Mouse (Mus musculus) heart, embryonic 11.5 days (tissue): Measurements from ENCODE around the gene Thra. TPM values are rescaled to one million over a fixed set of nuclear protein-coding genes. Genes with fewer than 3 reads are reported as not detected.

Experiments used
- ATAC-seq: fragments of 200-750 bp; cut with Nextera tagmentation; replicated peaks from 2 replicates; pipeline ENCODE4 v1.8.0; 2017; ENCODE audit warnings: moderate library complexity; ENCODE audit not compliant: insufficient number of reproducible peaks, low FRiP score, low TSS enrichment
- H3K27ac ChIP-seq: fragments of 300-500 bp; sonication (generic); 2 replicates; pipeline ENCODE4 v1.5.1; 2014; ENCODE audit warnings: mild to moderate bottlenecking, low read depth, low read length
- H3K27me3 ChIP-seq: fragments of 300-500 bp; sonication (generic); 2 replicates; pipeline ENCODE4 v1.6.1; 2014; ENCODE audit warnings: mild to moderate bottlenecking, low read length, mixed read lengths; ENCODE audit not compliant: control insufficient read depth, insufficient read depth
- H3K36me3 ChIP-seq: fragments of 300-500 bp; sonication (generic); 2 replicates; pipeline ENCODE4 v1.6.1; 2014; ENCODE audit warnings: mild to moderate bottlenecking, low read length, moderate library complexity, mixed read lengths; ENCODE audit not compliant: control insufficient read depth, insufficient read depth
- H3K4me1 ChIP-seq: fragments of 300-500 bp; sonication (generic); 2 replicates; pipeline ENCODE4 v1.6.1; 2014; ENCODE audit warnings: low read length; ENCODE audit not compliant: control insufficient read depth, insufficient read depth
- H3K4me2 ChIP-seq: fragments of 300-500 bp; sonication (generic); 2 replicates; pipeline ENCODE4 v1.6.1; 2014; ENCODE audit warnings: mild to moderate bottlenecking, moderate library complexity
- H3K4me3 ChIP-seq: fragments of 300-500 bp; sonication (generic); 2 replicates; pipeline ENCODE4 v1.5.1; 2014; ENCODE audit warnings: low read depth, low read length
- H3K9ac ChIP-seq: fragments of 300-500 bp; sonication (generic); 2 replicates; pipeline ENCODE4 v1.6.1; 2014; ENCODE audit warnings: mild to moderate bottlenecking, low read depth, low read length, moderate library complexity
- H3K9me3 ChIP-seq: fragments of 300-500 bp; sonication (generic); replicated peaks from 2 replicates; pipeline ENCODE4 v1.6.1; 2016; ENCODE audit warnings: low read length; ENCODE audit not compliant: control insufficient read depth
- WGBS: fragments of 180-500 bp; shearing (Covaris S2); extraction: QIAGEN DNeasy Blood & Tissue Kit; methylation state at CpG from one replicate; pipeline ENCODE4 v1.1.7; 2014; ENCODE audit not compliant: insufficient replicate concordance; 5-methylcytosine and 5-hydroxymethylcytosine counted together
- polyA plus RNA-seq: library from polyadenylated mRNA; unstranded; fragments of >200 nt; fragmentation: Nextera tagmentation; extraction: Ambion mirVana; gene quantifications from 2 replicates; pipeline ENCODE4 v1.2.1, GENCODE M21; 2014

The Thra gene
- polyA plus RNA-seq, 1 experiment from 2014 or later: 35.7 TPM

DNA sequence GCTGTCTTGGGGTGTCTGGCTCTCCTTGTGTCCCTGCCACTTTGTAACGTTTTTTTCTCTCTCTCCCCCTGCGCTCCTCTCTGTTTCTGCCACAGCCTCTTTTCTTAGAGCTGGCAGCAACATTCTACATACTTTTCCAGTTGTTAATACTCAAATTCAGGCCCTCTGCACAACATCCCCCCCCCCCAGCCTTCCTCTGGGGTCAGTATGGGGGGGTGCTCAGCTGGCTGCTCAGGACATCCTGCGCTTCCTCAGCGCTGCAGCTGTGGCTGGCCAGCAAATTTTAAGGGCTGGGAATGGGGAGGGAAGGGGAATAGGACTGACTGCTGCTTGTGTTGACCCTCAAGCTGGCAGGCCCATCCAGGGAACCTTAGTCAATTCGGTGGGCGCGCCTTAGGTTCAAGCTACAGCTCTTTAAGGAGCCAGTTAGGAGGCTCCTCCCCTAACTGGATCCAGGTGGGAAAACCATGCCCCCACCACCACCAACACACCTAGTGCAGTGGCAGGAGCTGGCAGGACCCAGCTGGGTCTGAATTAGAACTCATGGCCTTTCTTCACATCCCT, 4.1 kb downstream of the Thra start:
- H3K9me3 ChIP-seq: no peaks in the 10 kb centered on the region
- H3K36me3 ChIP-seq: no peaks in the 10 kb centered on the region
- H3K4me1 ChIP-seq: peaks cover 80% of the 10 kb centered on the region
- peak overlapping the region; percentile 44 for H3K9ac ChIP-seq
- H3K27me3 ChIP-seq: no peaks in the 10 kb centered on the region
- peak overlapping the region; percentile 81 for H3K4me2 ChIP-seq
- 36% methylated on average over 7 of the region's 7 CpGs for WGBS
- H3K4me3 ChIP-seq: peak overlapping the region; percentile 89
- no peak for ATAC-seq
- peak overlapping the region; percentile 93 for H3K27ac ChIP-seq

- Histone ChIP-seq H3K36me3 (no peaks in the 10 kb centered on the region), H3K4me3 (no peak overlapping the region), H3K9ac (0 out of 2 replicates have a peak overlapping the region, but pooled peaks have one; percentile 8), H3K4me1 (peaks cover 86% of the 10 kb centered on the region), H3K27ac (0 out of 2 replicates have a peak overlapping the region, but pooled peaks have one; percentile 18), H3K4me2 (peak overlapping the region; percentile 56), H3K9me3 (no peaks in the 10 kb centered on the region), H3K27me3 (no peaks in the 10 kb centered on the region)
- 41% methylated on average over 12 of the region's 12 CpGs for WGBS
- ATAC-seq: no peak
These were observed 5.8 kb downstream of the Thra start for GRCm38 (mm10) chr11:98745932-98746853.

GRCm38 (mm10) chr11:98746855-98747693, 6.6 kb downstream of the Thra start:
- Histone ChIP-seq H3K9me3 (no peaks in the 10 kb centered on the region), H3K4me2 (peak overlapping the region; percentile 56), H3K36me3 (no peaks in the 10 kb centered on the region), H3K4me1 (peaks cover 93% of the 10 kb centered on the region), H3K9ac (no peak overlapping the region; the same call in 1 of the 2 replicates), H3K4me3 (peak overlapping the region; percentile 13), H3K27ac (peak overlapping the region; percentile 18), H3K27me3 (no peaks in the 10 kb centered on the region)
- 5% methylated on average over 19 of the region's 19 CpGs for WGBS
- peak; percentile 64 for ATAC-seq

GRCm38 (mm10) chr11:98747804-98748505, 7.5 kb downstream of the Thra start:
- H3K27me3 ChIP-seq: no peaks in the 10 kb centered on the region
- peaks cover 97% of the 10 kb centered on the region for H3K4me1 ChIP-seq
- peak overlapping the region; percentile 73 for H3K27ac ChIP-seq
- H3K9me3 ChIP-seq: no peaks in the 10 kb centered on the region
- WGBS: 37% methylated on average over 6 of the region's 6 CpGs
- ATAC-seq: no peak
- 0 out of 2 replicates have a peak overlapping the region, but pooled peaks have one; percentile 11 for H3K4me3 ChIP-seq
- no peaks in the 10 kb centered on the region for H3K36me3 ChIP-seq
- peak overlapping the region; percentile 43; the same call in 1 of the 2 replicates for H3K9ac ChIP-seq
- H3K4me2 ChIP-seq: peak overlapping the region; percentile 50

DNA sequence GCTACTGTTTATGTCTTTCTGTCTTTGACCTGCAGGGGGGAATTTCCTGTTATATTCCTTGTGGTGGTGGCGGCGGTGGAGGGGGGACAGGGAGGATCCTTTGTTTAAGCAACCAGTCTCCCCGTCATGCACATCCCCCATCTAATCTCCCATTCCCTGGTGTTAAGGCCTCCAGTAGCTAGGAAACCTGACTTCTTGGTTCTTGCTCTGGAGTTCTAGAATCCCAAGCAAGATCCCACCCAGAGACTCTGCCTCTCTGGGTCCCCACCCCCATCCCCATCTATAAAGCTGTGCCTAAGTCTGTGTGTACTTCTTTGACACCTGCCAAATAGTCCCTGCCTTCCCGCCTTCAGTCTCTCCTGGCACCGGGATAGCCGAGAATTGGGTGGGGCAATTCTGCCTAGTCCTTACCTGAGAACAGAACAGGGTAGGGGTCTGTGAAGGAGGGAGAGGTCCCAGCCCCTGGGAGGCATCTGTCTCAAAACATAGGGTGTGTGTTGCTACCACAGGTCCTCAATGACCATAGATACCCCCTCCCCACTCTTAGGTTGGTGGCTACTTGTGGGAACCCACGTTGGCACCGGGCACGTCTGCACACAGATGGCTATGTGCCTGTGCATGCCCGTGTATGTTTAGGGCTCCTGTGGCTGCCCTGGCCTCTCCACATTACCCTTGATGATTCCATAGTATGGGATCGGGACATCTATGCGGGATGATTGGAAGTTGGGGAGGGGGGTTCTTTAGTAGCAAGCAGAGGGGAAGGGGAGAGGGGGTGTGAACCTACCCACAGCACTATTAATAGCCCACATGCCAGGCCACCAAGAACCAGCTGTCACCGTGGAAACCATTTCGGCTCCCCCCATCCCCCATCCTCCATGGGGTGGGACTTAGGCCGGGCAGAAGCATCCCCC, 8.3 kb downstream of the Thra start:
- peak overlapping the region; percentile 73 for H3K27ac ChIP-seq
- no peaks in the 10 kb centered on the region for H3K36me3 ChIP-seq
- peak overlapping the region; percentile 41 for H3K4me2 ChIP-seq
- 26% methylated on average over 15 of the region's 15 CpGs for WGBS
- H3K27me3 ChIP-seq: no peaks in the 10 kb centered on the region
- ATAC-seq: no peak
- peaks cover 96% of the 10 kb centered on the region for H3K4me1 ChIP-seq
- H3K9ac ChIP-seq: peak overlapping the region; percentile 43; the same call in 1 of the 2 replicates
- H3K4me3 ChIP-seq: 0 out of 2 replicates have a peak overlapping the region, but pooled peaks have one; percentile 11
- H3K9me3 ChIP-seq: no peaks in the 10 kb centered on the region

GRCm38 (mm10) chr11:98749716-98750115, 9.3 kb downstream of the Thra start:
- Histone ChIP-seq H3K36me3 (no peaks in the 10 kb centered on the region), H3K4me1 (peaks cover 96% of the 10 kb centered on the region), H3K9ac (peak overlapping the region; percentile 58; the same call in 1 of the 2 replicates), H3K4me2 (peak overlapping the region; percentile 41; the same call in 1 of the 2 replicates), H3K9me3 (no peaks in the 10 kb centered on the region), H3K27ac (peak overlapping the region; percentile 87), H3K4me3 (no peak overlapping the region), H3K27me3 (no peaks in the 10 kb centered on the region)
- 38% methylated on average over 5 of the region's 5 CpGs for WGBS
- no peak for ATAC-seq

DNA sequence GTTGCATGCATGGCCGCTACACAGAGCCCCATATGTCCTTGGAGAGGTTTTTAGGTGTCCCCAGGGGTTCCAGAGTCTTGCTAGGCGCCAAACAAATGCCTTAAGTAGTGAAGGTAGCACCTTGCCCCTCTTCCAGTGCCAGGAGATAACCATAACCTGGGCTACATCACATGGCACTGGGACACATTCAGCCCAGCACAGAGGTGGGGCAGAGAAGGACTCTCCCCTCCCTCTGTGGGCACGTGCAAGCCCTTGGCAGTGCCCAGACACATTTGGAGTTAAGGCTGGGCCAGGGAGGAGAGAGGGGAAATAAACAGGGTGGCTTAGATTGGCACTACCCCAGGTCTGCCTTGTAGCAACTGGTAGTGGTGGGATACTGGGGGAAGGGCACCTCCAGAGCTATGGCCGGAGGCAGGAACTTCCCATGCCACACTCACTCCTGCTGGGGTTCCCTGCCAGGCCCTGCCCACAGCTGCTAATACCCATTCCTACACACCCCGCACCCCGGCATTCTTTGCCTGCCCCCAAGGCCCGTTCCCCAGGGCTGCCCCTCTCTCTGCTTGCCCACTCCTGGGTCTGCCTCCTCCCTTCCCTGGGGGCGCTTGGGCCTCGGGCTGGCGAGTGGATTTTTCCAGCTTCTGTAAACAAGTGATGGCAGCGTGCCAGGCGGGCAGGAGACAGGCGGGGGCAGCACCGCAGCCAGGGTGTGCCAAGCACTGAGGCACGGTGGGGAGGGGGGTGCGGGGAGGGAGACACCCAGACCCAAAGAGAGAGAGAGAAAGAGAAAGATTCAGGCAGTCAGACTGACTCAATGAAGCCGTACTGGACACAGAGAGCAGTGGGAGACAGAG, 10.1 kb downstream of the Thra start:
- 34% methylated on average over 16 of the region's 17 CpGs for WGBS
- peaks cover 94% of the 10 kb centered on the region for H3K4me1 ChIP-seq
- H3K9ac ChIP-seq: peak overlapping the region; percentile 25
- no peak for ATAC-seq
- peak overlapping the region; percentile 87 for H3K27ac ChIP-seq
- H3K9me3 ChIP-seq: no peaks in the 10 kb centered on the region
- H3K4me2 ChIP-seq: peak overlapping the region; percentile 59
- H3K36me3 ChIP-seq: no peaks in the 10 kb centered on the region
- no peak overlapping the region for H3K4me3 ChIP-seq
- H3K27me3 ChIP-seq: no peaks in the 10 kb centered on the region
